Mouse (Mus musculus) lung, embryonic 14.5 days (tissue): Measurements from ENCODE around the gene Klk1b5. TPM values are rescaled to one million over a fixed set of nuclear protein-coding genes. Genes with fewer than 3 reads are reported as not detected.

Experiments
- ATAC-seq: fragments of 200-750 bp; cut with Nextera tagmentation; 2 replicates; pipeline ENCODE4 v1.8.0; 2017; ENCODE audit warnings: mild to moderate bottlenecking, moderate TSS enrichment, moderate library complexity; ENCODE audit not compliant: insufficient read depth
- DNase-seq: peaks from one replicate; pipeline ENCODE4 v3.0.0-alpha.2; 2015
- H3K27ac ChIP-seq: fragments of 300-500 bp; sonication (generic); 2 replicates; pipeline ENCODE4 v1.5.1; 2014; ENCODE audit warnings: low read depth, mild to moderate bottlenecking, moderate library complexity
- H3K27me3 ChIP-seq: fragments of 300-500 bp; sonication (generic); 2 replicates; pipeline ENCODE4 v1.6.1; 2014; ENCODE audit warnings: low read length, control low read depth; ENCODE audit not compliant: insufficient read depth
- H3K36me3 ChIP-seq: fragments of 300-500 bp; sonication (generic); 2 replicates; pipeline ENCODE4 v1.6.1; 2014; ENCODE audit warnings: control low read depth; ENCODE audit not compliant: insufficient read depth
- H3K4me1 ChIP-seq: fragments of 300-500 bp; sonication (generic); 2 replicates; pipeline ENCODE4 v1.6.1; 2014; ENCODE audit warnings: antibody characterized with exemption, control low read depth; ENCODE audit not compliant: insufficient read depth
- H3K4me2 ChIP-seq: fragments of 300-500 bp; sonication (generic); 2 replicates; pipeline ENCODE4 v1.6.1; 2014; ENCODE audit warnings: mild to moderate bottlenecking
- H3K4me3 ChIP-seq: fragments of 300-500 bp; sonication (generic); 2 replicates; pipeline ENCODE4 v1.5.1; 2014; ENCODE audit warnings: low read depth, low read length
- H3K9ac ChIP-seq: fragments of 300-500 bp; sonication (generic); 2 replicates; pipeline ENCODE4 v1.6.1; 2014
- H3K9me3 ChIP-seq: fragments of 300-500 bp; sonication (generic); 2 replicates; pipeline ENCODE4 v1.6.1; 2016; ENCODE audit warnings: low read depth, low read length, control low read depth
- CTCF ChIP-seq: IDR thresholded peaks from 2 replicates; pipeline ENCODE4 v1.5.1; 2016; ENCODE audit warnings: antibody characterized with exemption, low read depth
- WGBS: fragments of 180-500 bp; shearing (Covaris S2); extraction: QIAGEN DNeasy Blood & Tissue Kit; methylation state at CpG from one replicate; pipeline ENCODE4 v1.1.7; 2014; 5-methylcytosine and 5-hydroxymethylcytosine counted together
- polyA plus RNA-seq: library from polyadenylated mRNA; unstranded; fragments of >200 nt; fragmentation: Nextera tagmentation; extraction: Ambion mirVana; gene quantifications from 2 replicates; pipeline ENCODE4 v1.2.1, GENCODE M21; 2014

The Klk1b5 gene
- polyA plus RNA-seq, 1 experiment from 2014 or later = not detected

DNA sequence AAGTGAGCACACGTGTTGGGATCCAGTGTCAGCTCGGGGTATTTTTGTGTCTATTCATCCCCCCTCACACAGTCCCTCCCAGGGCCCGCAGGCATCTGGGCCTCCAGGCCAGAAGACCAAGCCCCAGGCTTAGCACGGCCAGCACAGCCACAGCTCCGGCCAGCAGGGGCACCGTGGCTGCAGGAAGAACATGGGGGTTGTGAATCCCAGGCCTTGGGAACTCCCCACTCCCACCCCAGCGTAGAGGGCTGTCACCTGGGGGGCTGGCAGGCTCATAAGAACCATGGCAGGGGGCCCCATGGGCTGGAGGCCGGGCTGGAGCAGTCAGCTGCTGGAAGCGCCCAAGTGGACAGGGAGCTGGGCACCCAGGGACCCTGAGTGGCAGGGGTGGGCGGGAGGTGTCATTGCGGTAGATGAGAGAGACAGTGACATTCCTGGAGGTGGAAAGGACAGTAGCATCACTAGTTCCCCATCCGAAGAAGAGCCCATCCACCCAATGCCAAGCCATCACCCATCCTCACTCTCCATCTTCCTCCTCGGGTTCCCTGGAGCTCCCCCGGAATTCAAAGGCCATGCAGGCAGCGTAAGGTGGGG, 37.4 kb downstream of the Klk1b5 start:
- 59% methylated on average over 15 of the region's 15 CpGs for WGBS
- DNase-seq (no peak), ATAC-seq (peak; percentile 19; the same call in 1 of the 2 replicates)
- no peaks in the 10 kb centered on the region for H3K9me3 ChIP-seq
- H3K4me2 ChIP-seq = no peak overlapping the region
- no peaks in the 10 kb centered on the region for H3K27me3 ChIP-seq
- no peaks in the 10 kb centered on the region for H3K4me1 ChIP-seq
- H3K27ac ChIP-seq = no peak overlapping the region
- H3K4me3 ChIP-seq = no peak overlapping the region
- TF ChIP-seq CTCF = no peak
- peaks cover 51% of the 10 kb centered on the region for H3K36me3 ChIP-seq
- no peak overlapping the region for H3K9ac ChIP-seq

DNA sequence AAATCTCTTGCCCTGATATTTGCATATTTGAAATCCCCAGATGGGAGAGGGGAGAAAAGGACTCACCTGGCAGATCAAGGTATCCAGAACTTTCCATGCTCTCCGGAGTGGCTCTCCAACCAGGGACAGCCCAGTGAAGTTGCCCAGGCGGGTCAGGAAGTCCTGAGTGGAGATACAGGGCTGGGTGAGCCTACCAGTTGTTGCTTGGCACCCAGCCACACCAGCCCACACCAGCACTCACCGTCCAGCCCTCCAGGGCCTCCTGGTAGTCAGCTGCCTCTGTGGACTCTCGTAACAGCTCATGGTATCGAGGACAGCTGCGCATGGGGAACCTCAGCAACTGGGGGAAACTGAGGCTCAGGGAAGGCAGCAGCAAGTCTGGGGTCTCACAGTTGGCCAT, 39.2 kb downstream of the Klk1b5 start:
- no peak overlapping the region for H3K4me3 ChIP-seq
- no peak overlapping the region for H3K27ac ChIP-seq
- no peak for TF ChIP-seq CTCF
- no peaks in the 10 kb centered on the region for H3K9me3 ChIP-seq
- H3K9ac ChIP-seq = no peak overlapping the region
- 0 out of 2 replicates have a peak, but pooled peaks have one; percentile 9 for ATAC-seq
- peaks cover 33% of the 10 kb centered on the region for H3K36me3 ChIP-seq
- DNase-seq = peak; percentile 19
- no peaks in the 10 kb centered on the region for H3K4me1 ChIP-seq
- H3K27me3 ChIP-seq = no peaks in the 10 kb centered on the region
- 65% methylated on average over 6 of the region's 6 CpGs for WGBS
- H3K4me2 ChIP-seq = no peak overlapping the region

DNA sequence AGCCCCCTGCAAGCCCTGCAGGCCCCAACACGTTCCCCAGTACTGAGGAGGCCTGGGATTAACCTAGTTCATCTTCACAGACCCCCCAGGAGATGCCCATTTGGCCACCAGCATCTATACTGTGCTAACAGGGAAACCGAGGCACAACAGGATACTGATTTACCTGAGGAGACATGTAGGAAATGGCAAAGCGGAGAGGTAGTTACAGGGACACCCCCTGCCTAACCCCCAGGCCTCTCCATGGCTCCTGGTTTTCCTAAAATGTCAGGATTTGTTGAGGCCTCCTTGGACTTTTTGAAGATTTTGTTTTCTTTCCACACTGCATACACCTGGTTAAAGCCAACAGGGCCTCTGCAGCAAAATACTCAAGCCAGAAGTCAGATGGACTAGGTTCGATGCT, 41.5 kb downstream of the Klk1b5 start, which contains the start of gene Acp4:
Gene Acp4 (minus strand): TSS at position 101 of the 400 bp plus-strand sequence.
- Histone ChIP-seq H3K27ac (no peak within 1 kb of the TSS), H3K27me3 (no peaks in the 10 kb centered on the region), H3K9me3 (no peaks in the 10 kb centered on the region), H3K4me2 (no peak within 1 kb of the TSS), H3K36me3 (peaks cover 18% of the 10 kb centered on the region), H3K9ac (no peak within 1 kb of the TSS), H3K4me3 (no peak within 1 kb of the TSS), H3K4me1 (no peaks in the 10 kb centered on the region)
- DNase-seq (no peak), ATAC-seq (no peak)
- no peak for TF ChIP-seq CTCF
- 76% methylated on average over 4 of the region's 4 CpGs for WGBS

DNA sequence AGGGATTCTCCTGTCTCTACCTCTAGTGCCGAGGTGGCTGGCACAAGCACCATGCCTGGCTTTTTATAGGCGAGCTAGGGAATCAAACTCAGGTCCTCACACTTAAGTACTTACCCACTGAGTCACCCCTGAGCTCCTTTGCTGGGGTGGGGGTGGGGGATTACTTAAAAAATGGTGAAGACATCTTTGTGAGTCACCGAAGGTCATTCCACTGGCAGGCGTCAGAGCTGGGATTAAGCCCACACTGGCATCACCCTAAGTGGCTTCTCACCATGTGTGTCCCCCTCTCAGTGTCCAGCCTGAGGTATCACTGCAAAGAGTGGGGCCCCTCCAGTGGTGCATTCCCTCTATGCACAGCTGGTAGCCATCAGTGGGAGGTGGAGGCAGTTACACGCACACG, 44.7 kb downstream of the Klk1b5 start:
- no peak overlapping the region for H3K4me2 ChIP-seq
- no peak for ATAC-seq
- no peaks in the 10 kb centered on the region for H3K9me3 ChIP-seq
- no peaks in the 10 kb centered on the region for H3K4me1 ChIP-seq
- no peak overlapping the region for H3K9ac ChIP-seq
- no peak for DNase-seq
- H3K4me3 ChIP-seq = no peak overlapping the region
- 64% methylated on average over 6 of the region's 6 CpGs for WGBS
- TF ChIP-seq CTCF = no peak
- peaks cover 5% of the 10 kb centered on the region; the same call in 1 of the 2 replicates for H3K27me3 ChIP-seq
- no peak overlapping the region for H3K27ac ChIP-seq
- no peaks in the 10 kb centered on the region for H3K36me3 ChIP-seq

DNA sequence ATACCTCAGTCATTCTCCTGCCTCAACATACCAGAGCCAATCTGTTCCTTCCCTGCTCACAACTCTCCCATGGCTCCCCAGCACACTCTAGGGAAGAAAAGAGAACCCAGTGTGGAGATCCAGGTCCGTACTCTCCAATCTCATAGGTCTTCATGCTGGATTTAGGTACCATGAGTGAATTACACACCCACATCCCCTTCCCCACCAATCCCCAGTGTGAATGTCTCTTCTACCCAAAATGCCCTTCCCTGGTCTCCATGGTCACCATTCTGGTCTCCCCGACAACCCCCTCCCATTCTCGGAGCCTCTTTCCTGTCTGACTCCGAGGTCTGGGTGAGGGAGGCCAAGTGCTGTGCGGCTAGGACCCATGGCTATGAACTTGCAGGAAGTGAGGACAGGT, 45.4 kb downstream of the Klk1b5 start, which contains the start of gene Gm15517:
Gene Gm15517 (plus strand): TSS at position 301 of the 400 bp plus-strand sequence.
- Histone ChIP-seq H3K9ac (no peak within 1 kb of the TSS), H3K4me3 (no peak within 1 kb of the TSS), H3K27me3 (peaks cover 5% of the 10 kb centered on the region; the same call in 1 of the 2 replicates), H3K4me1 (no peaks in the 10 kb centered on the region), H3K36me3 (no peaks in the 10 kb centered on the region), H3K27ac (no peak within 1 kb of the TSS), H3K9me3 (no peaks in the 10 kb centered on the region), H3K4me2 (no peak within 1 kb of the TSS)
- DNase-seq (no peak), ATAC-seq (no peak)
- 40% methylated on average over 5 of the region's 5 CpGs for WGBS
- TF ChIP-seq CTCF = no peak

DNA sequence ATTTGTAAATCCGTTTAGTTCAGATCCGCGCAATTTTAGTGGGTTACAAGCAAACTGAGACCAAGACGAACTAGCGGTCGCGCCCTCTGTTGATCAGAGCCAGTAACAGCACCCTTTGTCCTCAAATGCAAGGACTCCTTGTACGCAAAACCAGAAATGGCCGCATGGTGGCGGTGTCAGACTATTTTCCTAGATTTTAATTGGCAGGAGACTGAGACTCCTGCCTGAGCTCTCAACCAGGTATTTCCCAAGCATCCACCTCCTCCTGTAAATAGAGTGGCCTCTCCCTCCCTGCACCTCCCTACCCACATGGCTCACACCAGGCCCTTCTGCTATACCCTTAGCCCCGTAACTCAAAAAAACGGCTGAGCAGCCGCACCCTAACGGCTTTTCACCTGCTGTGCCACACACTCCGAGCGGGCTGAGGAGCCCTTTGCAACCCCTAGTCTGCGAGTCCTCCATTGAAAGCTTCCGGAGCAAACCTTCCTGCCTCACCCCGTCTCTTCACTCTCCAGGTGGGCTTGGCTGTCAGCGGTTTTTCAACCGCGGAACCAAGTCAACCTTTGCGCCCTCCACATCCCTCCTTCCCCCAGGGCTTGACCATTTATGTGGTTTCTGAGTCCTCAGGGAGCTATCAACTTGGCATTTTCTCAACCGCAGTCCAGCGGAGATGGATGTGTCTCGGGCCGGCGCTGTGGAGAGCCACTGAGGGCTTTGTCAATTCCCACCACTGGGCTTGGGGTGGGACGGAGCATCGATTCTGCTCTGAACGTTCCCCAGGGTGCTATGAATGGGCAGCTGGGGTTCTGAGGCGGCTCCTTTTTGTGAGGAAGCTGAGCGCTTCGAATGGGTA, 47.3 kb downstream of the Klk1b5 start:
- 2% methylated on average over 34 of the region's 34 CpGs for WGBS
- H3K9ac ChIP-seq = no peak overlapping the region
- ATAC-seq (peak; percentile 83), DNase-seq (peak; percentile 99)
- H3K9me3 ChIP-seq = no peaks in the 10 kb centered on the region
- H3K4me3 ChIP-seq = peak overlapping the region; percentile 0; the same call in 1 of the 2 replicates
- no peaks in the 10 kb centered on the region for H3K4me1 ChIP-seq
- peaks cover 5% of the 10 kb centered on the region; the same call in 1 of the 2 replicates for H3K27me3 ChIP-seq
- H3K4me2 ChIP-seq = peak overlapping the region; percentile 52
- H3K27ac ChIP-seq = no peak overlapping the region
- H3K36me3 ChIP-seq = no peaks in the 10 kb centered on the region
- TF ChIP-seq CTCF = peak; percentile 98

DNA sequence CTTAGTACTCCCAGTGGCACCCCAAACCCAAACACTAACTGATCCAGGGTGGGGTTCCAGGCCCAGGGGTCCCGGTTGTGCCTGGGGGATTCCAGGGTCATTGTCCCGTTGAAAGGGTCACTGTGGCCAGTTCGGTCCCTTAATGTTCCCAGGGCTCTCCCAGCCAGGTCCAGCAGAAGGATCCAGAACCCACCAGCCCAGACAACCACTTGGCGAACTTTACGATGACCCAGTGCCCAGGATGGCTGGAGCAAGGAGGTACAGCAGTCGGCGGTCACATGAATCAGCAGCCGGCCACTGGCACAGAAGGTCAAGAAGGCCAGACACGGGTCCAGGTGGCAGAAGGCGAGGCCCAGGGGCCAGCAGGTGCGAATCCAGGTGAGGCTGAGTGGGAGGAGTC, 52.4 kb downstream of the Klk1b5 start:
- Histone ChIP-seq H3K27ac (no peak overlapping the region), H3K4me3 (no peak overlapping the region), H3K4me2 (no peak overlapping the region), H3K9ac (no peak overlapping the region), H3K9me3 (no peaks in the 10 kb centered on the region), H3K4me1 (no peaks in the 10 kb centered on the region), H3K36me3 (no peaks in the 10 kb centered on the region), H3K27me3 (peaks cover 3% of the 10 kb centered on the region; the same call in 1 of the 2 replicates)
- TF ChIP-seq CTCF = no peak
- DNase-seq (no peak), ATAC-seq (no peak)
- WGBS = 70% methylated on average over 11 of the region's 11 CpGs
